Mouse (Mus musculus) cerebellum, adult 2 months (tissue): ENCODE measurements at regions not wholly inside any gene's neighbourhood (a gene's known extent, or its start where the extent isn't known, plus 50 kb on each side); places are given as distances from the start of the nearest gene placed in this dataset.

ENCODE experiments used
- CTCF ChIP-seq: fragments of 200-500 bp; IDR thresholded peaks from 2 replicates; pipeline ENCODE4 v1.5.1; 2011; ENCODE audit warnings: low read depth, mild to moderate bottlenecking, control low read depth, low read length, moderate library complexity, borderline replicate concordance; ENCODE audit not compliant: insufficient read depth
- POLR2A ChIP-seq: fragments of 200-500 bp; IDR thresholded peaks from 2 replicates; pipeline ENCODE4 v1.6.1; 2011; ENCODE audit warnings: low read length, control low read depth, borderline replicate concordance; ENCODE audit not compliant: insufficient read depth

- TF ChIP-seq POLR2A (no peak), CTCF (no peak)
These were observed 100.4 kb upstream of the Gm5148 start for GRCm38 (mm10) chr3:37824681-37825080.
